Mouse (Mus musculus): ENCODE results near the gene Tex21.

DNA sequence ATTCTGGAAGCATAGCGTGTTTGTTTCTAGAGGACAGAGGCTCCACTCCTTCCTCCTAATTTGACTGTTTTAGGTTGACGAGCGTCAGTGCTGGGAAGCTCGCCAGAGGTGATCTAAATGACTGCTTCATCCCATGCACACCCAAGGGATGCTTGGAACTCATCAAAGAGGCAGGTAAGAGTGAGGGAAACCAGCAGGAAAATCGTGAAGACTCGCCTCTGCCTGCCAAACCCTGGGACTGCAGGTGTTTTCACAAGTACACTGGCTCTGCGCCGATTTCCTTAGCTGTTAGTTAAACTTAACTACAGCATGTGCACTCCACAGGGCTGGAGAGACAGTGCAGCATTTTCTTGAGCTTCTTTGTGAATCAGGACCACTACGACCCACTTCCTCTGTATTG, 34.0 kb upstream of the Tex21 start:
- no peak for TF ChIP-seq MEF2A (IDR thresholded peaks at IDR 0.05; ENCODE audit: extremely low read depth, insufficient replicate concordance, low read depth, low read length, poor library complexity, severe bottlenecking)
- TF ChIP-seq CTCF (IDR thresholded peaks at IDR 0.05 in 2 of 3, conservative IDR thresholded peaks at IDR 0.05 in 1 of 3; ENCODE audit: control insufficient read depth in 1 of 3, insufficient read depth in 1 of 3, low read depth in 2 of 3, low read length in 3 of 3, poor library complexity in 1 of 3, severe bottlenecking in 1 of 3) = no peak
- no peak for TF ChIP-seq POLR2A (IDR thresholded peaks at IDR 0.05; ENCODE audit: control insufficient read depth in 1 of 2, insufficient read depth in 1 of 2, low read depth in 1 of 2, low read length in 2 of 2, poor library complexity in 1 of 2)
- no peak for TF ChIP-seq EP300 (IDR thresholded peaks at IDR 0.05; ENCODE audit: low read depth in 1 of 2, low read length in 2 of 2)
- TF ChIP-seq CHD1 (IDR thresholded peaks at IDR 0.05; ENCODE audit: low read depth, low read length) = no peak
- TF ChIP-seq TBP (IDR thresholded peaks at IDR 0.05; ENCODE audit: low read depth, low read length) = no peak
- no peak for TF ChIP-seq RCOR1 (IDR thresholded peaks at IDR 0.05; ENCODE audit: low read depth, low read length)
- no peak for TF ChIP-seq MXI1 (IDR thresholded peaks at IDR 0.05; ENCODE audit: low read depth, low read length)
- no peak for TF ChIP-seq HCFC1 (IDR thresholded peaks at IDR 0.05; ENCODE audit: low read depth, low read length)
- no peak for TF ChIP-seq ZNF384 (IDR thresholded peaks at IDR 0.05; ENCODE audit: low read depth, low read length)

All from MEL (cell line).